Mouse (Mus musculus) cerebellum, postnatal 10 days (tissue): ENCODE measurements around the gene Rbm8a.
"Not testable (repeated sequence)": the region's sequence is repeated elsewhere in the genome, so short reads cannot be mapped to it uniquely, and the experiment has no call there.

ENCODE experiments used
- DNase-seq, 2 experiments: peaks; one replicate each; pipeline ENCODE4 v3.0.0; 2021; ENCODE audit warnings: mixed read lengths in 2 of 2

The Rbm8a gene

GRCm38 (mm10) chr3:96606007-96606406 lies 23.7 kb upstream of the Rbm8a start:
- DNase-seq = not testable (repeated sequence)

GRCm38 (mm10) chr3:96606618-96607017 lies 23.1 kb upstream of the Rbm8a start:
- no peak for DNase-seq

- no peak for DNase-seq
Observed at GRCm38 (mm10) chr3:96617941-96618340, 11.8 kb upstream of the Rbm8a start.

GRCm38 (mm10) chr3:96623201-96623600 lies 6.5 kb upstream of the Rbm8a start:
- DNase-seq = no peak

GRCm38 (mm10) chr3:96632058-96632457 lies 2.3 kb downstream of the Rbm8a start:
- no peak for DNase-seq

GRCm38 (mm10) chr3:96634015-96634414 lies 4.3 kb downstream of the Rbm8a start:
- no peak for DNase-seq

GRCm38 (mm10) chr3:96634928-96635879 lies 5.5 kb downstream of the Rbm8a start, which contains the start of the genes Pex11b and Gm42957:
Pex11b (plus strand) TSS chr3:96635376.
Gm42957 (plus strand) TSS chr3:96635474.
- DNase-seq = peak; percentile 87 to 89

GRCm38 (mm10) chr3:96635906-96636305 lies 6.2 kb downstream of the Rbm8a start:
- DNase-seq = no peak

- DNase-seq = peak in 1 of 2 experiments; percentile 11
Observed at GRCm38 (mm10) chr3:96636448-96636847, 6.7 kb downstream of the Rbm8a start.

GRCm38 (mm10) chr3:96639219-96639618 lies 9.5 kb downstream of the Rbm8a start:
- DNase-seq = peak; percentile 67 to 76

GRCm38 (mm10) chr3:96645018-96645649 lies 15.4 kb downstream of the Rbm8a start, which contains the start of gene Itga10:
Itga10 (plus strand) TSS chr3:96645584.
- DNase-seq = peak; percentile 72 to 76

- no peak for DNase-seq
Observed at GRCm38 (mm10) chr3:96647365-96647764, 17.6 kb downstream of the Rbm8a start.

GRCm38 (mm10) chr3:96660901-96661300 lies 31.2 kb downstream of the Rbm8a start:
- DNase-seq = no peak

- DNase-seq = peak; percentile 54 to 55
Observed at GRCm38 (mm10) chr3:96662731-96663316, 33.1 kb downstream of the Rbm8a start.

- peak; percentile 95 to 97 for DNase-seq
Observed at GRCm38 (mm10) chr3:96663432-96664239, 33.9 kb downstream of the Rbm8a start.

GRCm38 (mm10) chr3:96665732-96666363 lies 36.1 kb downstream of the Rbm8a start:
- not testable (repeated sequence) for DNase-seq

GRCm38 (mm10) chr3:96666916-96667315 lies 37.2 kb downstream of the Rbm8a start:
- DNase-seq = no peak

GRCm38 (mm10) chr3:96667316-96667715 lies 37.6 kb downstream of the Rbm8a start:
- peak; percentile 22 to 32 for DNase-seq

- DNase-seq = no peak
Observed at GRCm38 (mm10) chr3:96668424-96669067, 38.8 kb downstream of the Rbm8a start.

GRCm38 (mm10) chr3:96669727-96670468 lies 40.2 kb downstream of the Rbm8a start, which contains the start of gene Ankrd35:
Ankrd35 (plus strand) TSS chr3:96670131.
- peak; percentile 89 for DNase-seq
